Mouse (Mus musculus): ENCODE results near the gene Ddhd1. TPM values are rescaled to one million over a fixed set of nuclear protein-coding genes. Genes with fewer than 3 reads are reported as not detected.

Ddhd1 gene
- polyA plus RNA-seq, 1 experiment from 2014 or later = 5.1 TPM

DNA sequence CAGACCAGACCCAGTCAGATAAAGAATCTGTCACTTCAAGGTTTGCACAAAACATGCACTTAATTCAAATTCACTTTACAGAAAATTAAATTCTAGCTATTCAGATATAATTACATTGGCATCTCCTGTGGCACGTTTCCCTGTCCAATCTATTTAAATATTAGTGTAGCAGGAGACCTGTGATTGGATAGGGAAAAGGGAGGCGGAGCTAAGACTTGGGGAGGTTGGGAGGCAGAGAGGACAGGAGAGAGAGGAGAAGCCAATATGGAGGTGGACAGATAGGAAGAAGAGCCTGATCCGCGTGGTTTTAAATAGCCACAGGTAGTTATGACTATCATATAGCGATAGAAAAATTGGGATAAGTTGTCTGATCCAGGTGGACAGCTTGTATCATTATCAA is 19.2 kb downstream of the Ddhd1 start:
- 71% methylated on average over 5 of the region's 5 CpGs for WGBS
- H3K4me1 ChIP-seq = no peaks in the 10 kb centered on the region
- H3K36me3 ChIP-seq = no peaks in the 10 kb centered on the region
- H3K4me3 ChIP-seq = no peak overlapping the region
- no peak overlapping the region for H3K27ac ChIP-seq
- no peak for DNase-seq (ENCODE audit: low spot score)
- H3K27me3 ChIP-seq (ENCODE audit: low read depth, poor library complexity, severe bottlenecking) = no peaks in the 10 kb centered on the region
- no peaks in the 10 kb centered on the region for H3K9me3 ChIP-seq (replicated peaks)

DNA sequence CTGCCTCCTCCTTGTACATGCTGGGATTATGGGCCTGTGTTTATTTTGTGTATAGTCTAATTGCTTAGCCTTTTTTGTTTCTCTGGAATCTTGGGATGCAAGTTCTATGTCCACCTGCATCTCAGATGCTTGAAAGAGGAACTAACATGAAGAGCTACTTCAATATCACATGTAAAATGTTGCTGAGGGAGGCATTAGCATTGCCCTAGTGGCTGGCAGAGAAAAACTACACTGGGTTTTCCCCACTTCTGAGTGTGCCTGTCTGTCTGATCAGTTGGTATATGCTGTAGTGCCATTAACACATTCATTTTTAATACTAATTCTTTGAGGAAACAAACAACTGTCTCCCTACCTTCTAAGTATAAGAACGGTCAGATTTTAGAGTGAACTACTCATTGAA is 22.4 kb downstream of the Ddhd1 start:
- no peak for DNase-seq (ENCODE audit: low spot score)
- no peak overlapping the region for H3K4me3 ChIP-seq
- no peaks in the 10 kb centered on the region for H3K9me3 ChIP-seq (replicated peaks)
- H3K27ac ChIP-seq = no peak overlapping the region
- H3K36me3 ChIP-seq = no peaks in the 10 kb centered on the region
- no peaks in the 10 kb centered on the region for H3K27me3 ChIP-seq (ENCODE audit: low read depth, poor library complexity, severe bottlenecking)
- WGBS = 100% methylated on average over 1 of the region's 1 CpGs
- no peaks in the 10 kb centered on the region for H3K4me1 ChIP-seq

DNA sequence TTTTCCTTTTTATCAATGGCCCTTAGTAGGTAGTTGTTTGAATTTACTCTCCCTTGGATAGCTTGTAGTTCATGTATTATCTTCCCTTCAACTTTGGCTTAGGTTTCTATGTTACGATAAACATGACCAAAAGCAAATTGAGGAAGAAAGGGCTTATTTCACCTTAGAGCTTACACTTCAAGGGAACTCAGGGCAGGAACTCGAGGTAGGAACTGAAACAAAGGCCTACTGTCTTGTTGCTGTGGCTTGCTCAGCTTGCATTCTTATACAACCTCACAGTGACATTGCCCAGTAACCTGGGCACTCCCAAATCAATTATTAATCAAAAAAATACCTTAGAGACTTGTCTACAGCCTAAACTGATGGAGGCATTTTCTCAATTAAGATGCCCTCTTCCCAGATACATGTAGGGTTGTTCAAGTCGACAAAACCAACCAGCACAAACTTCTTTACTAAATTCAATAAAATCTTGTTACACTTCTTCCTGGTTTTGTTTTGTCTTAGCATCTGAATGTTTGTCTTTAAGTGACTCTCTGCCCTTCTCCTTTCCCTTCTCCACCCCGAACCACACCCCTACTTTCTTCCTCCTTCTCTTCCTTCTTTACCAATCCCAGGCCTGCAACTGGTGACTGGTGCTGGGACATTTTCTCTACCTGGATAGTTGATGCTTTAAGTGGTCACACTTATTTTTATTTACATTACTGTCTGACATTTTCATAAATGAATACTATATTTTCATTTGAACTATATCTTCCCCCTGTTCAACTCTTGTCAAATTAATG is 25.0 kb downstream of the Ddhd1 start:
- Histone ChIP-seq H3K4me3 (no peak overlapping the region), H3K9me3 (replicated peaks) (no peaks in the 10 kb centered on the region), H3K27me3 (ENCODE audit: low read depth, poor library complexity, severe bottlenecking) (no peaks in the 10 kb centered on the region), H3K36me3 (no peaks in the 10 kb centered on the region), H3K4me1 (no peaks in the 10 kb centered on the region), H3K27ac (no peak overlapping the region)
- 85% methylated on average over 4 of the region's 4 CpGs for WGBS
- no peak for DNase-seq (ENCODE audit: low spot score)

DNA sequence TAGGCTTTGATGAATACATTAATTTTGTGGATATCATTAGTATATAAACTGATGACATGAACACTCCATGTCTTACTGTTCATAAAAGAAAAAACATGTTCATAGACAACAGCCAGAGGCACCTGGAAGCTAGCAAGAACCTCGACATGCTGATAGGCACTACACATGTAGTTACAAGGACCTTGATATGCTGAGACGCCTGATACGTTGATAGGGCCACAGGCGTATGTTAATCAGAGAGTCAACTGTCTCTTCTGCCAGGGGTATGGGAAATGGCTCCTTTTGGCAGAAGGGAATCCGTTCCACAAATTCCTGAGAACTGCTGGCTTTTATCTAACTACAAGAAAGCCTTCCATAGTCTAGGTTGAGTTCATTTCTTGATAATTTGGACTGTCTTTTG is 27.4 kb downstream of the Ddhd1 start:
- WGBS = 91% methylated on average over 5 of the region's 5 CpGs
- Histone ChIP-seq H3K27ac (no peak overlapping the region), H3K4me1 (no peaks in the 10 kb centered on the region), H3K36me3 (no peaks in the 10 kb centered on the region), H3K4me3 (no peak overlapping the region), H3K9me3 (replicated peaks) (no peaks in the 10 kb centered on the region), H3K27me3 (ENCODE audit: low read depth, poor library complexity, severe bottlenecking) (no peaks in the 10 kb centered on the region)
- DNase-seq (ENCODE audit: low spot score) = no peak

DNA sequence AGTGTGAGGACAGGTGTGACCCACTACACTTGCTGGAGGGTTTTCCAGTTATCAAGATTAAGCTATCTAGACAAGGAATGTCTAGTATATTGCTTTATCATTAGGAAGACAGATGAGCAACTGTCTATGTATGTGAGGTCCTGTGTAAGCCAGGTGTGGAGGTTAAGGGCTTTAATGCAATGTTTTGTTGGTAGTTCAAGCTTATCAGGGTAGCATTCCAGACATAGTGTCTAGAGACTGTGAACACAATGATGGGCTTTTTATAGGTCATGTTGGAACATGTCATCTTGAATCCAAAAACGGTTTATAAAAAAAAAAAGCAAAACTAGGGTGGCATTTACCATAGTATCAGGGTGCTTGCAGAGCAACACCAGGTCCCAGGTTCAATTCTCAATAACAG is 28.0 kb downstream of the Ddhd1 start:
- Histone ChIP-seq H3K27ac (no peak overlapping the region), H3K4me3 (no peak overlapping the region), H3K36me3 (no peaks in the 10 kb centered on the region), H3K27me3 (ENCODE audit: low read depth, poor library complexity, severe bottlenecking) (no peaks in the 10 kb centered on the region), H3K9me3 (replicated peaks) (no peaks in the 10 kb centered on the region), H3K4me1 (no peaks in the 10 kb centered on the region)
- WGBS = 94% methylated on average over 1 of the region's 1 CpGs
- DNase-seq (ENCODE audit: low spot score) = no peak

DNA sequence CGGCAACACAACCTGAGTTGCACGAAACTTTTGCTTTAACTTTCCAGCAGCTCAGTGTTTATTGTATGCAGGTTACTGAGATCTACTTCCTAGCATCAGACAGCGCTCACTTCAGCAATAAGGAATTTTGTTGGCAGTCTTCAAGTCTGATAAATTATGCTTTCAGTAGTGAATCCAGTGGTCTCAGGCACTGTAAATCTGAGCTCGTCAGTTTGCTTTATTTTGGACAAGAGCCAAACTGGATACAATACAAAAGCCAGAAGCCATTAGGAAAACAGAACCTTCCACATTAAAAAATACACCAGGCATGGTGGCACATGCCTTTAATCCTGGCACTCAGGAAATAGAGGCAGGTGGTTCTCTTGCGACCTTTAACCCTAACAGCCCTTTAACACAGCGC is 39.6 kb downstream of the Ddhd1 start:
- no peak for DNase-seq (ENCODE audit: low spot score)
- Histone ChIP-seq H3K4me1 (peaks cover 9% of the 10 kb centered on the region), H3K27me3 (ENCODE audit: low read depth, poor library complexity, severe bottlenecking) (no peaks in the 10 kb centered on the region), H3K9me3 (replicated peaks) (no peaks in the 10 kb centered on the region), H3K27ac (no peak overlapping the region), H3K4me3 (no peak overlapping the region), H3K36me3 (peaks cover 4% of the 10 kb centered on the region)
- WGBS = 80% methylated on average over 6 of the region's 6 CpGs

DNA sequence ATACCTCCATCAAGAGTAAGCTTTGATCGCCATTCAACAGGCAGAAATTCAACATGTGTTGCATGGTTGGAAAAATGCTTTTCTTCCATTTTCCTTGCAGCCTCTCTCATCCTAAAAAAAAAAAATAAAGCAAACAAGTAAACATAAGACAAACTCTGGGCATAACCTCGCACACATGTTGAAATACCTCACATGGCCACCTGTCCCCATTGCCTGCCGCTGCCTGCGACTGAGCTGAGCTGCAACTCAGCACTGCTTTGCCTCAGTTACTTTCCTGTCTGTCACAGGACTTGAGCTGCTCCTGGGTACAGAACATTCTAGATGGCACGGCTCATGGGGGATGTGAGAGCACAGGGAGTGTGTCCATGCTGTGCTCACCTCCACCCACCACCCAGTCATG is 41.4 kb downstream of the Ddhd1 start:
- no peak overlapping the region for H3K4me3 ChIP-seq
- no peaks in the 10 kb centered on the region for H3K27me3 ChIP-seq (ENCODE audit: low read depth, poor library complexity, severe bottlenecking)
- no peaks in the 10 kb centered on the region for H3K9me3 ChIP-seq (replicated peaks)
- no peak overlapping the region for H3K27ac ChIP-seq
- no peak for DNase-seq (ENCODE audit: low spot score)
- H3K4me1 ChIP-seq = peaks cover 9% of the 10 kb centered on the region
- WGBS = 95% methylated on average over 5 of the region's 5 CpGs
- H3K36me3 ChIP-seq = peaks cover 10% of the 10 kb centered on the region

DNA sequence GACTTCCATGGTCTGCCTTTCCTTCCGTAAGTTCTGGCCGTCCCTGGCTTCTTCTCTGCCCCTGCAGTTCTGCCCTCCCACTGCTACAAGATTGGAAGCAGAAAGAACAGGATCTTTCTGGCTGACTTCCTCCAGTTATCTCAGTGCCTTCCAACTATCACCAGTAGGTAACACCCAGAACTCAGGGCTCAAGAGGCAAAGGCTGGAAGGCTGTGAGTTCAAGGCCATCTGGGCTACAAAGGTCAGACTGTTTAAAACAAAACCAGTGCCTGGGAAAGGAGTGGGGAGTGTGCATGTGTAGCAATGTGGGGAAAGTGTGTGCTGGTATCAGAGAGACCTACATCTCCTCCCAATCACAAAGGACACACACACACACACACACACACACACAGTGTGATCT is 42.2 kb downstream of the Ddhd1 start:
- 92% methylated on average over 2 of the region's 2 CpGs for WGBS
- Histone ChIP-seq H3K4me1 (peaks cover 9% of the 10 kb centered on the region), H3K27me3 (ENCODE audit: low read depth, poor library complexity, severe bottlenecking) (no peaks in the 10 kb centered on the region), H3K9me3 (replicated peaks) (no peaks in the 10 kb centered on the region), H3K27ac (no peak overlapping the region), H3K36me3 (peaks cover 10% of the 10 kb centered on the region), H3K4me3 (no peak overlapping the region)
- DNase-seq (ENCODE audit: low spot score) = no peak

DNA sequence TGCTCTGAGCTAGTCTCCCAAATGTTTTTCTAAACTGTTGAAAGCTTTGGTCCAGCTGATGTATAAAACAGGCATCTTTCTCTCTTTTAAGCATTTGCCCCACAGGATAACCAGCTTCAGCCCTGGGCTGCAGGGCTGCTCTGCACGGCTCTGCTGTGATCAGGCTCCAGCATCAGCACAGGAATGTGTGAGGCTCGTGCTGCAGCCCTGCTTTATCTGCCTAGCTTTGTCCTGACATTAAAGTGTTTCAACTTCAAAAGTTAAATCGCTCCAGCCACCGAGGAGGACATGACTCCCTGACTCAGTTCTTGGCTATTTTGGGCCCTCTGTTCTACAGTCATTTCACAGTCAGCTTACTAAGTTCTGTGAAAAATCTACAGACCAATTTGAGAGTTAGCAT is 43.1 kb downstream of the Ddhd1 start:
- Histone ChIP-seq H3K36me3 (peaks cover 15% of the 10 kb centered on the region), H3K27ac (no peak overlapping the region), H3K4me1 (peaks cover 9% of the 10 kb centered on the region), H3K4me3 (no peak overlapping the region), H3K9me3 (replicated peaks) (no peaks in the 10 kb centered on the region), H3K27me3 (ENCODE audit: low read depth, poor library complexity, severe bottlenecking) (no peaks in the 10 kb centered on the region)
- no peak for DNase-seq (ENCODE audit: low spot score)
- 65% methylated on average over 4 of the region's 4 CpGs for WGBS

DNA sequence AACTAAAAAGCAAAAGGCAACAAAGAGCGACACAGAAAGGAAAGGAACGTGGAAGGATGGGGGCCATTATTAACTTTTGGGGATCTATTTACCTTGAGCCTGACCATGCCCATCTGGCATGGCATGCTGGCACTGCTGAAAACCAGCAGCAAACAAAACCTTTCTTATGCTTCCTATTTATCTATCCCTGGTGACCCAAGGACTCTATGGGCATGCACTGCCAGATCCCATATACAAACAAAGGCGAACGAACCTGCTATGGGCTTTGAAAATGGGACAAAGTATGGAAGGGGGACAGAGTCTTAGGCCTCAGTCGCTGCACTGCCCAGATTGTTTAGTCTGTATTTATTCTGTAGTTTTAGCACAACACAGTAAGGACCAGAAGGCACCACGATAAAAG is 43.5 kb downstream of the Ddhd1 start:
- Histone ChIP-seq H3K27me3 (ENCODE audit: low read depth, poor library complexity, severe bottlenecking) (no peaks in the 10 kb centered on the region), H3K27ac (no peak overlapping the region), H3K4me3 (no peak overlapping the region), H3K4me1 (peaks cover 9% of the 10 kb centered on the region), H3K36me3 (peaks cover 15% of the 10 kb centered on the region), H3K9me3 (replicated peaks) (no peaks in the 10 kb centered on the region)
- no peak for DNase-seq (ENCODE audit: low spot score)
- 95% methylated on average over 6 of the region's 6 CpGs for WGBS

DNA sequence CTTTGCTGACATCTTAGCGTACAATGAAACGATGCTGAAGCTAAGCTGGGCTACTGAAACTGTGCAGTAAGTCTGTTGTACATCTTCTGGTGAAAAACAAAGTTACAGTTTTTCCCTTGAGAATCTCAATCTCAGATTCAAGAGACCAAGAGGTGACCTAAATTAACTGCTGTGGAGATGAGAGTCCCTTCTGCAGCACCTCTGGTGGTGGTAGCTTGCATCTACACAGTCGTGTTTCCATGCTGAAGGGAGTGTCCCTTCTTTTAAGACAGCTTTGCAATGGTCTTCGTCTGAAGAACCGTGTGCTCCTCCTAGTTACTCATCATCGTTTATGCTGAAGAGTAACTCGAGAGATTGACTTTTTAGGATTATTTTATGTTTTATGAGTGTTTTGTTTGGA is 46.3 kb downstream of the Ddhd1 start:
- Histone ChIP-seq H3K27me3 (ENCODE audit: low read depth, poor library complexity, severe bottlenecking) (no peaks in the 10 kb centered on the region), H3K36me3 (peaks cover 21% of the 10 kb centered on the region), H3K27ac (no peak overlapping the region), H3K9me3 (replicated peaks) (no peaks in the 10 kb centered on the region), H3K4me1 (no peaks in the 10 kb centered on the region), H3K4me3 (no peak overlapping the region)
- no peak for DNase-seq (ENCODE audit: low spot score)
- WGBS = 86% methylated on average over 7 of the region's 7 CpGs

DNA sequence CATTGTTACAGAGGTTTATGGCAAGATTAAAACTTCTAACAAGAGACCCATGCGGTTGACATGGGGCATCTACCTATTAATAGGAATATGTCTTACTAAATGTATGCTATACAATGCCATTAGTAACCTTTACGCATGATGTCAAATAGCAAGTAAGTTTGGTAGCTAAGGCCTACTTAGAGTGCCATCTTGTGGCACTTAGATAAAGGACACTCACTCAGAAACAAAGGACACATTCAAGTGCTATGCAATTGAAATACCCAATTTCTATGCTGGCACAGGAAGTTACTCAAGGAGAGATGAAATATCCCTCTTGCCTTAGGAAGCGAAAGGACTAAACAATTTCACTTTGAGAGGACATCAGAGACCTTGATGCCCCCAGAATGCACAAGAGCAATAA is 55.9 kb downstream of the Ddhd1 start:
- Histone ChIP-seq H3K27ac (peak overlapping the region; percentile 54; the same call in 1 of the 2 replicates), H3K4me1 (no peaks in the 10 kb centered on the region), H3K27me3 (ENCODE audit: low read depth, poor library complexity, severe bottlenecking) (no peaks in the 10 kb centered on the region), H3K4me3 (no peak overlapping the region), H3K36me3 (peaks cover 5% of the 10 kb centered on the region; the same call in 1 of the 2 replicates), H3K9me3 (replicated peaks) (no peaks in the 10 kb centered on the region)
- WGBS = 76% methylated on average over 3 of the region's 3 CpGs
- DNase-seq (ENCODE audit: low spot score) = no peak

DNA sequence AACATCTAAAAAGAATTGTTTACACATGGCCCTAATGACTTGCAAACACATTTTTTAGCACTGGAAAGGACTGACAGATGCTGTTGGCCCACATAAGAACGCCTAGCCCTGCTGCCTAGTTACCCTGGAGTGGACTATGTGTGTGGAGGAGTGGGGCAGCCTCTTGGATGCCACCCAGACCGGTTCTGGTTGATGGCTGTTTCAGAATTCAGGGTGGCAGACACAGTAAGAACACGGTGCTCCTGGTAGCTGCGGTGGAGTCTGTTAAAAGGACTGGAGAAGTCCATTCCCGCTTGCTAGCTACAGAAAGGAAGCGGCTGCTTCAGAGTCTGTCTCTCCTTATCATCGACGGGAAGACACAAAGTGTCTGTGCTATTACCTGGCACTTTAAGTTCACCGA is 57.4 kb downstream of the Ddhd1 start:
- Histone ChIP-seq H3K27ac (no peak overlapping the region), H3K36me3 (peaks cover 5% of the 10 kb centered on the region; the same call in 1 of the 2 replicates), H3K4me1 (no peaks in the 10 kb centered on the region), H3K27me3 (ENCODE audit: low read depth, poor library complexity, severe bottlenecking) (no peaks in the 10 kb centered on the region), H3K4me3 (no peak overlapping the region), H3K9me3 (replicated peaks) (no peaks in the 10 kb centered on the region)
- DNase-seq (ENCODE audit: low spot score) = no peak
- WGBS = 93% methylated on average over 9 of the region's 9 CpGs

DNA sequence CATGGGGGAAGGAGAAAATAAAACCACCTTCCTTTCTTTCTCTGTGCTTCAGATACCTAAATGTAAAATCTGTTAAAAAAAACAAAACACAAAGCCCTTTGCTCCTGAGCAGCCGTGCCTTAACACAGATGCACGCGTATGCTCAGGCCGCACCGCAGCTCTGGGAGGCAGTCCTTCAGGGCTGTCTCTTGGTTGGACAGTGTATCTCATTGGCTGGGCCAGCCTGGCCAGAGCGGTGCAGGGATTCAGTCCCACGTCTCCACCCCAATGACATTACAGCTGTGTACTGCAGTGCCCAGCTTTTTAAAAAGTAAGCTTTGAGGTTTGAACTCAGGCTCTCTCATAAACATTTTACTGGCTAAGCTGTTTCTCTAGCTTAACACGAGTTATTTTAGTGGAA is 60.1 kb downstream of the Ddhd1 start:
- H3K9me3 ChIP-seq (replicated peaks) = no peaks in the 10 kb centered on the region
- 0 out of 2 replicates have a peak, but pooled peaks cover 8% of the 10 kb centered on the region for H3K4me1 ChIP-seq
- DNase-seq (ENCODE audit: low spot score) = no peak
- no peak overlapping the region for H3K27ac ChIP-seq
- 84% methylated on average over 8 of the region's 8 CpGs for WGBS
- no peak overlapping the region for H3K4me3 ChIP-seq
- H3K36me3 ChIP-seq = peaks cover 5% of the 10 kb centered on the region; the same call in 1 of the 2 replicates
- no peaks in the 10 kb centered on the region for H3K27me3 ChIP-seq (ENCODE audit: low read depth, poor library complexity, severe bottlenecking)

All from limb, embryonic 10.5 days (tissue).